Mouse (Mus musculus) liver, embryonic 14.5 days (tissue): ENCODE results near the gene Zfp637. TPM values are rescaled to one million over a fixed set of nuclear protein-coding genes. Genes with fewer than 3 reads are reported as not detected.
"Not testable (repeated sequence)": the region's sequence is repeated elsewhere in the genome, so short reads cannot be mapped to it uniquely, and the experiment has no call there.

Experiments used
- ATAC-seq: fragments of 200-750 bp; cut with Nextera tagmentation; 2 replicates; pipeline ENCODE4 v1.8.0; 2017; ENCODE audit warnings: moderate number of reproducible peaks, mild to moderate bottlenecking, moderate library complexity; ENCODE audit not compliant: insufficient read depth
- DNase-seq, 3 experiments: peaks; one replicate each; pipeline ENCODE4 v3.0.0-alpha.2; 2012 to 2013; ENCODE audit warnings: low read depth in 3 of 3, low spot score in 3 of 3
- H3K27ac ChIP-seq: fragments of 300-500 bp; sonication (generic); 2 replicates; pipeline ENCODE4 v1.5.1; 2014; ENCODE audit warnings: moderate library complexity, mild to moderate bottlenecking, control low read depth, inconsistent platforms
- H3K27me3 ChIP-seq: fragments of 300-500 bp; sonication (generic); 2 replicates; pipeline ENCODE4 v1.6.1; 2014; ENCODE audit warnings: mild to moderate bottlenecking, low read length, moderate library complexity; ENCODE audit not compliant: control insufficient read depth, insufficient read depth
- H3K36me3 ChIP-seq: fragments of 300-500 bp; sonication (generic); replicated peaks from 2 replicates; pipeline ENCODE4 v1.6.1; 2014; ENCODE audit warnings: low read depth; ENCODE audit not compliant: control insufficient read depth, insufficient read depth
- H3K4me1 ChIP-seq, 2 experiments: fragments of 200-500 bp in 1 of 2; fragments of 300-500 bp in 1 of 2; sonication (generic) in 1 of 2; replicated peaks; 2 replicates each; pipeline ENCODE4 v1.6.1; 2012 to 2014; ENCODE audit warnings: antibody characterized with exemption in 1 of 2, inconsistent platforms in 1 of 2, low read length in 1 of 2; ENCODE audit not compliant: control insufficient read depth in 2 of 2, insufficient read depth in 2 of 2
- H3K4me2 ChIP-seq: fragments of 300-500 bp; sonication (generic); 2 replicates; pipeline ENCODE4 v1.6.1; 2014; ENCODE audit warnings: low read depth, mild to moderate bottlenecking, control low read depth, moderate library complexity
- H3K4me3 ChIP-seq, 2 experiments: fragments of 200-500 bp in 1 of 2; fragments of 300-500 bp in 1 of 2; sonication (generic) in 1 of 2; 2 replicates each; pipeline ENCODE4 v1.5.1; 2012 to 2014; ENCODE audit warnings: low read depth in 2 of 2, low read length in 2 of 2, mild to moderate bottlenecking in 2 of 2, control low read depth in 1 of 2, inconsistent platforms in 1 of 2, moderate library complexity in 1 of 2; ENCODE audit not compliant: insufficient read depth in 1 of 2
- H3K9ac ChIP-seq: fragments of 300-500 bp; sonication (generic); replicated peaks from 2 replicates; pipeline ENCODE4 v1.6.1; 2014; ENCODE audit warnings: mild to moderate bottlenecking, control low read depth, moderate library complexity
- H3K9me3 ChIP-seq: fragments of 300-500 bp; sonication (generic); 2 replicates; pipeline ENCODE4 v1.6.1; 2016; ENCODE audit warnings: low read length, mixed read lengths; ENCODE audit not compliant: control insufficient read depth
- CTCF ChIP-seq: IDR thresholded peaks from 2 replicates; pipeline ENCODE4 v1.5.1; 2016; ENCODE audit warnings: antibody characterized with exemption, low read depth, control low read depth
- EP300 ChIP-seq: IDR thresholded peaks from 2 replicates; pipeline ENCODE4 v1.6.1; 2016; ENCODE audit warnings: antibody characterized with exemption, low read depth
- WGBS: fragments of 180-500 bp; shearing (Covaris S2); extraction: QIAGEN DNeasy Blood & Tissue Kit; methylation state at CpG from one replicate; pipeline ENCODE4 v1.1.7; 2014; ENCODE audit not compliant: insufficient replicate concordance; 5-methylcytosine and 5-hydroxymethylcytosine counted together
- polyA plus RNA-seq, 2 experiments: library from polyadenylated mRNA; depleted of rRNA in 1 of 2; stranded (reverse) in 1 of 2; unstranded in 1 of 2; fragments of >200 nt; fragmentation: Nextera tagmentation in 1 of 2; extraction: Ambion mirVana in 1 of 2; gene quantifications; 2 replicates each; pipeline versions ENCODE4 v1.2.1 to v1.2.3; 2012 to 2014

The Zfp637 gene
- polyA plus RNA-seq, 2 experiments = 15.0 to 30.3 TPM

DNA sequence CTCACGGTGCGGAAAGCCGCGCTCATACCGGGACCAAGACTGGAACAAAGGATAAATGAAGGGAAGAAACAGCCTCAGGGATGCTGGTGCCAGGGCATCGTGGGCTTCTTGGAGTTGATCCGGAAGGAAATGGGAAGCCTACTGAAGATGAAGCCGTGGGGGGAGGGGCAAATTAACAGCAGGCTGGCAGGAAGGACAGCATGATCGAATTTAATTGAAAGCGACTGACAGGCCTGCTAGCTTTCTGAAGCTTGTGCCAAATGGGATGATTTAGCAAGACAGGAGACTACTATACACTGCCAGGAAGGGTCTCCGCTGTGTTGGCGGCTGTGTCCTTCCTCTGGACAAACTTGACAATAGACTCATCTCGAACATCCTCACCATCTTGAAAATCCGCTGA lies 20.7 kb upstream of the Zfp637 start:
- Histone ChIP-seq H3K27ac (no peak overlapping the region), H3K4me2 (no peak overlapping the region), H3K4me1 (no peaks in the 10 kb centered on the region; a peak in 1 of 4 replicates), H3K9ac (no peak overlapping the region), H3K27me3 (no peaks in the 10 kb centered on the region), H3K36me3 (no peaks in the 10 kb centered on the region), H3K9me3 (no peaks in the 10 kb centered on the region), H3K4me3 (no peak overlapping the region)
- DNase-seq (no peak), ATAC-seq (no peak)
- WGBS = 75% methylated on average over 14 of the region's 14 CpGs
- no peak for TF ChIP-seq CTCF
- TF ChIP-seq EP300 = no peak

DNA sequence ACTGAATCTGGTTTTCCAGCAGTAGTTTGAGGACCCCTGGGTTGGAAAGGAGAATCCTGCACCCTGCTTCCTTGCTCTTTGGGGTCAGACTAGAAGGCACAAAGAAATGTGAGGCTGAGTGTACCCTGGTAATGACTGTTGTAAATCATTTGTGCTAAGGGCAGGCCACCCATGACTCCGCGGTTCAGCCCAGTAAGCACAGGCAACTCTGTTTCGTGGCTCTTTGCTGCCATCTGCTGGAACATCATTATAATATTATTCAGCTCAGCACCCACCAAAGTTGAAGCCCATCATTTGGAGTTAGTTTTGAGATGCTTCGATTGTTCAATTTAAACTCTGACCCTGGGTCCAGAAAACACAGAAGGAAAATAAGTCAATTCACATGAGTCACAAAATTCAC lies 15.6 kb upstream of the Zfp637 start:
- H3K27me3 ChIP-seq = no peaks in the 10 kb centered on the region
- H3K27ac ChIP-seq = no peak overlapping the region
- TF ChIP-seq CTCF (peak; percentile 79), EP300 (no peak)
- ATAC-seq = no peak
- H3K4me2 ChIP-seq = no peak overlapping the region
- no peaks in the 10 kb centered on the region for H3K36me3 ChIP-seq
- DNase-seq = no peak
- H3K9ac ChIP-seq = no peak overlapping the region
- no peak overlapping the region for H3K4me3 ChIP-seq
- H3K4me1 ChIP-seq = peaks cover 0 to 5% of the 10 kb centered on the region in 2 experiments; a peak in 1 of 4 replicates
- 13% methylated on average over 4 of the region's 4 CpGs for WGBS
- no peaks in the 10 kb centered on the region for H3K9me3 ChIP-seq

DNA sequence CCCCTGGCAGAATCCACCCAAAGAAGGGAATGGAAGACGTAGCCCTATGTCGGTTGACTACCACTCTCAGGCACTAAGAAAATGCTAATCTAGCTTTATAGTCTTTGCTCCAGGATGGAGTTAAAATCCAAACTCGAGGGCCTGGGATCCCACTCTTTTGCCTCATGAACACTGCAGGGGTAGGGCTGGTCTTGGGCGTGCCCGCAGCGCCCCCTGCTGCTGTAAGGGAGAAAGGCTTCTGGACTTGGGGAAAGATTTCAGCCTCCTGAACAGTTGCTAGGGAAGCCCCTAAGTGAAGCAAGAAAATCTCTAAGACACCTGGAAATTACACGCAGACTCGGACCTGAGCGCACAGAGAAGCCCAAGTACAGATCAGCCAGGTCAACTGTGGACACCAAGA lies 12.7 kb upstream of the Zfp637 start:
- ATAC-seq = no peak
- no peak overlapping the region for H3K4me3 ChIP-seq
- no peaks in the 10 kb centered on the region for H3K9me3 ChIP-seq
- no peaks in the 10 kb centered on the region for H3K27me3 ChIP-seq
- no peak overlapping the region for H3K4me2 ChIP-seq
- H3K4me1 ChIP-seq = peaks cover 0 to 5% of the 10 kb centered on the region in 2 experiments; a peak in 1 of 4 replicates
- H3K36me3 ChIP-seq = no peaks in the 10 kb centered on the region
- 15% methylated on average over 9 of the region's 9 CpGs for WGBS
- H3K27ac ChIP-seq = no peak overlapping the region
- DNase-seq = no peak
- TF ChIP-seq EP300 = no peak
- peak; percentile 87 for TF ChIP-seq CTCF
- H3K9ac ChIP-seq = no peak overlapping the region

DNA sequence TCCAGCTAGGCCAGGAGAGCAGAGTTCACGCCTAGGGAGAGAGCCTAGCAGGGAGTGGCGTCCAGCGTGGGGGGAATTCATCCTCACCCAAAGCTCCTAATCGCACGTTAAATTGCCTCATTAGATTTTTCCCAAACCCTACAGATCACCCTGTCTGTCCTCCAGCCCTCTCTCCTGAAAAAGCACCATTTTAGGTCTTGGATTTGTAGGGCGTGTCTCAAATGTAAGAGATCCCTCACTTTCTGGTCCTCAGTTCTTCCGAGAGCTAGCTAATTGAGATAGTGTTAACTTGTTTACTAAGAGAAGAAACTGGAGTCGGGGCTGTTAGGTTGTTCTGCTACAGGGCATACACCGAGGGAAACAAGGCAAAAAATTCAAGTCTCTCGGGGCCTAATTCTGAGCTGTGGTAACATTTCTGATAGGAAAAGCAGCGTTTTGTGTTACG lies 553 bp downstream of the Zfp637 start:
- no peak for TF ChIP-seq EP300
- Histone ChIP-seq H3K9ac (peak overlapping the region; percentile 97), H3K4me3 (peak overlapping the region; percentile 91 to 97), H3K27ac (peak overlapping the region; percentile 73), H3K9me3 (no peaks in the 10 kb centered on the region), H3K36me3 (peaks cover 6% of the 10 kb centered on the region; the same call in 1 of the 2 replicates), H3K4me2 (peak overlapping the region; percentile 98), H3K4me1 (peaks cover 8 to 19% of the 10 kb centered on the region in 2 experiments), H3K27me3 (no peaks in the 10 kb centered on the region)
- ATAC-seq (peak; percentile 74; the same call in 1 of the 2 replicates), DNase-seq (no peak)
- 6% methylated on average over 11 of the region's 12 CpGs for WGBS

DNA sequence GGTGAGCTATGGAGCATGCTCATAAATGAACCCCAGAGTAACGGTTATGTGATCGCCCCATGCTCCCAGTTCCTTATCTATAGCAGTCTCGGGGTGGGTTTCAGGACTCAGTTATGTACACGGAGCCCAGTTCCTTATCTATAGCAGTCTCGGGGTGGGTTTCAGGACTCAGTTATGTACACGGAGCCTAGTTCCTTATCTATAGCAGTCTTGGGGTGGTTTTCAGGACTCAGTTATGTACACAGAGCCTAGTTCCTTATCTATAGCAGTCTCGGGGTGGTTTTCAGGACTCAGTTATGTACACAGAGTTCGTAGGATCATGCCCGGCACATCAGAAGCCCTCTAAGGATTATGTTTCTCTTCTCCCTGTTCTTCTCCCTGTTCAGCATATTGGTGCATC lies 3.6 kb downstream of the Zfp637 start:
- TF ChIP-seq CTCF = no peak
- TF ChIP-seq EP300 = peak; percentile 44
- H3K36me3 ChIP-seq = peaks cover 6% of the 10 kb centered on the region; the same call in 1 of the 2 replicates
- H3K9me3 ChIP-seq = no peaks in the 10 kb centered on the region
- peak overlapping the region; percentile 30 for H3K4me2 ChIP-seq
- no peaks in the 10 kb centered on the region for H3K27me3 ChIP-seq
- H3K27ac ChIP-seq = peak overlapping the region; percentile 22
- 10% methylated on average over 9 of the region's 9 CpGs for WGBS
- no peak overlapping the region for H3K9ac ChIP-seq
- DNase-seq (no peak), ATAC-seq (peak; percentile 36; the same call in 1 of the 2 replicates)
- H3K4me3 ChIP-seq = no peak overlapping the region
- peaks cover 8 to 19% of the 10 kb centered on the region in 2 experiments for H3K4me1 ChIP-seq

DNA sequence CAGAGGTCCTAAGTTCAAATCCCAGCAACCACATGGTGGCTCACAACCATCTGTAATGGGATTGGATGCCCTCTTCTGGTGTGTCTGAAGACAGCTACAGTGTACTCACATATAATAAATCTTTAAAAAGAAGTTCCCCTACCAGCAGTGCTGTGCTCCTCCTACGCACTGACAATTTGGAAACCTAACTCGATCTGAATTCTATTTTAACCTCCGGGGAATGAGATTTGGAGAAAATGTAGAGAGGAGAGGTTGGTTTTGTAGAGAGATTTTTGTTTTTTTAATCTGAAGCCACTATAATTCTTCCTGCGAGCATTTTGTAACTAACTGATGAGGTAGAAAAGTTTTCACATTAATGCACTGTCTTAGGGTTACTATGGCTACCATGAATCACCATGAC lies 5.7 kb downstream of the Zfp637 start:
- H3K4me2 ChIP-seq, H3K27ac ChIP-seq, H3K36me3 ChIP-seq, ATAC-seq, H3K9me3 ChIP-seq, DNase-seq, H3K27me3 ChIP-seq, H3K4me3 ChIP-seq, H3K9ac ChIP-seq: not testable (repeated sequence)
- peaks cover 8 to 19% of the 10 kb centered on the region in 2 experiments for H3K4me1 ChIP-seq
- WGBS = 86% methylated on average over 4 of the region's 4 CpGs
